Mouse (Mus musculus) kidney, postnatal 25 days (tissue): ENCODE results near the gene Tmprss12.
"Not testable (repeated sequence)": the region's sequence is repeated elsewhere in the genome, so short reads cannot be mapped to it uniquely, and the experiment has no call there.

Source experiments
- DNase-seq, 2 experiments: peaks; one replicate each; pipeline ENCODE4 v3.0.0; 2021; ENCODE audit warnings: mixed read lengths in 2 of 2

Tmprss12 gene

GRCm38 (mm10) chr15:100328089-100328488 lies 47.5 kb downstream of the Tmprss12 start:
- peak in 1 of 2 experiments; percentile 39 for DNase-seq

- DNase-seq: not testable (repeated sequence)
These were observed 48.7 kb downstream of the Tmprss12 start for GRCm38 (mm10) chr15:100329336-100329735.

- DNase-seq: no peak
These were observed 50.1 kb downstream of the Tmprss12 start for GRCm38 (mm10) chr15:100330739-100331138.

- DNase-seq: not testable (repeated sequence)
These were observed 51.7 kb downstream of the Tmprss12 start for GRCm38 (mm10) chr15:100332077-100332961.

GRCm38 (mm10) chr15:100334629-100335028 lies 54.0 kb downstream of the Tmprss12 start, which contains the start of gene Mettl7a3:
Gene Mettl7a3 (plus strand): TSS chr15:100334929.
- DNase-seq: no peak

GRCm38 (mm10) chr15:100337328-100337727 lies 56.7 kb downstream of the Tmprss12 start:
- not testable (repeated sequence) for DNase-seq

GRCm38 (mm10) chr15:100337847-100338246 lies 57.2 kb downstream of the Tmprss12 start:
- peak; percentile 82 to 90 for DNase-seq

GRCm38 (mm10) chr15:100341314-100341980 lies 60.8 kb downstream of the Tmprss12 start:
- DNase-seq: peak in 1 of 2 experiments; percentile 43
